Comparison of ENCODE assay signal across 8 mouse cellular contexts in genomic region chr1:191906571-191907430, GRCm38 (mm10). TPM values are rescaled to one million over a fixed set of nuclear protein-coding genes. Genes with fewer than 3 reads are reported as not detected.
DNase-seq lines count a peak whose midpoint lies in the region; ATAC-seq and TF ChIP-seq lines count a peak whose summit lies in the region.

TSS of gene Slc30a1 (plus strand) at chr1:191906767.

- peak within 1 kb of the TSS; percentile 99 for H3K4me2 ChIP-seq in heart, embryonic 15.5 days
- H3K4me2 ChIP-seq in liver, embryonic 14.5 days (ENCODE audit: low read depth): peak within 1 kb of the TSS; percentile 94
- peak within 1 kb of the TSS; percentile 98 for H3K4me2 ChIP-seq in neural tube, embryonic 11.5 days (ENCODE audit: low read depth)
- H3K4me2 ChIP-seq in stomach, postnatal 0 days (replicated peaks; ENCODE audit: low read depth): peak within 1 kb of the TSS; percentile 88

- peak within 1 kb of the TSS; percentile 73 for H3K4me3 ChIP-seq in brown adipose tissue, adult 24 weeks (ENCODE audit: insufficient read depth, low read depth, low read length)
- H3K4me3 ChIP-seq in heart, embryonic 15.5 days: peak within 1 kb of the TSS; percentile 75
- peak within 1 kb of the TSS; percentile 74 to 90 for H3K4me3 ChIP-seq in liver, embryonic 14.5 days (ENCODE audit: insufficient read depth in 1 of 2, low read depth in 2 of 2, low read length in 2 of 2)
- H3K4me3 ChIP-seq in neural tube, embryonic 11.5 days (ENCODE audit: low read depth, low read length): peak within 1 kb of the TSS; percentile 85
- peak within 1 kb of the TSS; percentile 88 for H3K4me3 ChIP-seq in stomach, postnatal 0 days (ENCODE audit: low read depth, low read length)

- no peak for TF ChIP-seq EP300 in liver, embryonic 14.5 days (IDR thresholded peaks at IDR 0.05; ENCODE audit: low read depth)
- no peak for TF ChIP-seq EP300 in stomach, postnatal 0 days (optimal IDR thresholded peaks at IDR 0.05)

- no peaks in the 10 kb centered on the region for H3K27me3 ChIP-seq in heart, embryonic 15.5 days
- no peaks in the 10 kb centered on the region for H3K27me3 ChIP-seq in liver, embryonic 14.5 days (ENCODE audit: control insufficient read depth, insufficient read depth, low read length)
- no peaks in the 10 kb centered on the region for H3K27me3 ChIP-seq in neural tube, embryonic 11.5 days (ENCODE audit: control insufficient read depth, insufficient read depth, low read length)
- no peaks in the 10 kb centered on the region for H3K27me3 ChIP-seq in stomach, postnatal 0 days (ENCODE audit: control insufficient read depth, insufficient read depth, low read length)

- peak; percentile 99 for DNase-seq in CD4-positive, CD25-positive, alpha-beta regulatory T cell, adult 2 months (ENCODE audit: low read depth, low spot score)
- DNase-seq in fibroblast of lung, adult 2 months (ENCODE audit: low read depth): peak; percentile 67
- peak; percentile 100 for DNase-seq in kidney, postnatal 25 days
- peak; percentile 94 to 95 (median 95) for DNase-seq in liver, embryonic 14.5 days (ENCODE audit: low read depth in 3 of 3, low spot score in 3 of 3)
- peak; percentile 96 for DNase-seq in neural tube, embryonic 11.5 days (ENCODE audit: low spot score)
- DNase-seq in stomach, postnatal 0 days (ENCODE audit: low spot score): peak; percentile 100

- TF ChIP-seq CTCF in liver, embryonic 14.5 days (IDR thresholded peaks at IDR 0.05; ENCODE audit: low read depth): no peak; the same call in 1 of the 2 replicates
- no peak for TF ChIP-seq CTCF in stomach, postnatal 0 days (IDR thresholded peaks at IDR 0.05; ENCODE audit: low read depth)

- peaks cover 8% of the 10 kb centered on the region for H3K4me1 ChIP-seq in brown adipose tissue, adult 24 weeks (ENCODE audit: control insufficient read depth, insufficient read depth, insufficient read length, low read length)
- peaks cover 41% of the 10 kb centered on the region for H3K4me1 ChIP-seq in heart, embryonic 15.5 days (replicated peaks)
- H3K4me1 ChIP-seq in liver, embryonic 14.5 days (replicated peaks; ENCODE audit: control insufficient read depth in 2 of 2, insufficient read depth in 2 of 2, low read length in 1 of 2): peaks cover 29 to 30% of the 10 kb centered on the region in 2 experiments
- H3K4me1 ChIP-seq in neural tube, embryonic 11.5 days (ENCODE audit: control insufficient read depth, insufficient read depth, low read length): peaks cover 10% of the 10 kb centered on the region
- 0 out of 2 replicates have a peak, but pooled peaks cover 3% of the 10 kb centered on the region for H3K4me1 ChIP-seq in stomach, postnatal 0 days (replicated peaks; ENCODE audit: control insufficient read depth, insufficient read depth)

- H3K9ac ChIP-seq in heart, embryonic 15.5 days: peak within 1 kb of the TSS; percentile 78
- H3K9ac ChIP-seq in liver, embryonic 14.5 days (replicated peaks): peak within 1 kb of the TSS; percentile 91
- H3K9ac ChIP-seq in neural tube, embryonic 11.5 days (ENCODE audit: low read length): peak within 1 kb of the TSS; percentile 77
- peak within 1 kb of the TSS; percentile 84 for H3K9ac ChIP-seq in stomach, postnatal 0 days (ENCODE audit: low read length)

- under 1% methylated on average over 100 of the region's 104 CpGs for WGBS in heart, embryonic 15.5 days
- under 1% methylated on average over 104 of the region's 104 CpGs for whole genome bisulfite sequencing in liver, embryonic 14.5 days (ENCODE audit: insufficient replicate concordance)
- WGBS in neural tube, embryonic 11.5 days: under 1% methylated on average over 79 of the region's 104 CpGs
- WGBS in stomach, postnatal 0 days: under 1% methylated on average over 96 of the region's 104 CpGs

- H3K36me3 ChIP-seq in heart, embryonic 15.5 days: peaks cover 11% of the 10 kb centered on the region; the same call in 1 of the 2 replicates
- peaks cover 26% of the 10 kb centered on the region for H3K36me3 ChIP-seq in liver, embryonic 14.5 days (replicated peaks; ENCODE audit: control insufficient read depth, insufficient read depth, low read depth)
- no peaks in the 10 kb centered on the region for H3K36me3 ChIP-seq in neural tube, embryonic 11.5 days (ENCODE audit: control insufficient read depth, insufficient read depth, low read length)
- peaks cover 6% of the 10 kb centered on the region; the same call in 1 of the 2 replicates for H3K36me3 ChIP-seq in stomach, postnatal 0 days (ENCODE audit: control insufficient read depth, insufficient read depth, low read length)

- peak within 1 kb of the TSS; percentile 18 for H3K27ac ChIP-seq in brown adipose tissue, adult 24 weeks (replicated peaks; ENCODE audit: low read depth, low read length)
- H3K27ac ChIP-seq in heart, embryonic 15.5 days: peak within 1 kb of the TSS; percentile 89
- peak within 1 kb of the TSS; percentile 75 for H3K27ac ChIP-seq in liver, embryonic 14.5 days
- peak within 1 kb of the TSS; percentile 75 for H3K27ac ChIP-seq in neural tube, embryonic 11.5 days (ENCODE audit: low read depth, low read length)
- peak within 1 kb of the TSS; percentile 96 for H3K27ac ChIP-seq in stomach, postnatal 0 days (replicated peaks)

- H3K9me3 ChIP-seq in heart, embryonic 15.5 days (replicated peaks): no peaks in the 10 kb centered on the region
- H3K9me3 ChIP-seq in liver, embryonic 14.5 days (ENCODE audit: control insufficient read depth, low read length): no peaks in the 10 kb centered on the region
- H3K9me3 ChIP-seq in neural tube, embryonic 11.5 days (ENCODE audit: control insufficient read depth, low read length): no peaks in the 10 kb centered on the region
- H3K9me3 ChIP-seq in stomach, postnatal 0 days (ENCODE audit: control insufficient read depth, low read length): no peaks in the 10 kb centered on the region

- peak; percentile 99 for ATAC-seq in heart, embryonic 15.5 days (replicated peaks; ENCODE audit: insufficient number of reproducible peaks, insufficient read depth, low FRiP score, low read depth)
- peak; percentile 95 for ATAC-seq in liver, embryonic 14.5 days (ENCODE audit: insufficient read depth)
- peak; percentile 99 for ATAC-seq in neural tube, embryonic 11.5 days (ENCODE audit: insufficient read depth, low FRiP score, low TSS enrichment)
- ATAC-seq in stomach, postnatal 0 days (ENCODE audit: low FRiP score, low TSS enrichment): peak; percentile 98

RNA-seq across cellular contexts. Expression of gene Slc30a1, which starts in this region (rescaled TPM):
- 4.5 and 5.8 TPM in 2 replicates for polyA plus RNA-seq in brown adipose tissue, adult 24 weeks (2012; ENCODE audit: insufficient read depth, insufficient read length, missing spikeins)
- polyA plus RNA-seq in heart, embryonic 15.5 days (2015; fragmentation: Nextera tagmentation; extraction: Ambion mirVana): 2.5 and 2.6 TPM in 2 replicates
- 3.8 and 5.9 TPM in 2 replicates for polyA plus RNA-seq in liver, embryonic 14.5 days (2012; rRNA removed)
- polyA plus RNA-seq in liver, embryonic 14.5 days (2014; fragmentation: Nextera tagmentation; extraction: Ambion mirVana): 2.1 and 3.2 TPM in 2 replicates
- 2.1 and 3.3 TPM in 2 replicates for polyA plus RNA-seq in neural tube, embryonic 11.5 days (2014; fragmentation: Nextera tagmentation; extraction: Ambion mirVana)
- polyA plus RNA-seq in stomach, postnatal 0 days (2015; fragmentation: Nextera tagmentation; extraction: Ambion mirVana): 5.4 and 5.5 TPM in 2 replicates

Comparison
In these comparisons a context has a peak if more than half of its experiments do, and no peak if none do; other contexts are left out.
1. Peak in every context shown above with its lines: DNase-seq, ATAC-seq, H3K4me3 ChIP-seq and H3K27ac ChIP-seq.
2. H3K27ac ChIP-seq: peak in every context shown above with its lines; median percentile 96 in stomach, postnatal 0 days; 89 in heart, embryonic 15.5 days; 75 in liver, embryonic 14.5 days; 75 in neural tube, embryonic 11.5 days; 18 in brown adipose tissue, adult 24 weeks.